Mouse (Mus musculus) erythroblast, embryonic 14.5 days (primary cell): ENCODE data around the gene Lgals1.

Source experiments
- GATA1 ChIP-seq: IDR thresholded peaks from 2 replicates; pipeline ENCODE4 v1.6.1; 2012; ENCODE audit warnings: low read length, inconsistent platforms, mixed read lengths
- TAL1 ChIP-seq: IDR thresholded peaks from 3 replicates; pipeline ENCODE4 v1.6.1; 2012; ENCODE audit warnings: low read length, inconsistent platforms, mixed read lengths

DNA sequence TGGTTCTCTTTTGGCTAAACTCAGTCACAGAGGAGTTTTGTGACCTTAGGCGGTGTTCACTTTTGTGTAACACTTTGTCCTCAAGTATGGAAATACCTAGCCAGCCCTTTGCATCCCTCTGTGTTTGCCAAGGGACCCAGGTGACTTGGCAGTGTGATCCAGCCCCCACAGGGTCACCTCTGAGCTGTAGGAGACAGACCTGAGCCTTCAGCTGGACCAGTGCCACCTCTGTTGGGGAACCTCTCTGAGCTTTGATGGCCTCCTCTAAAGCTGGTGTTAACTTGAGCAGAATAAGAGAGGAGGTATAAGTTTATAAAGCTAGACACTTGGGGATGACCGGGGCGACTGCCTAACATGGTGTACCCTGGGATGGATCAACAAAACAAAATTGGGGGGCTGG lies 22.4 kb downstream of the Lgals1 start:
- no peak for TF ChIP-seq GATA1
- no peak for TF ChIP-seq TAL1
